Mouse (Mus musculus) MEL-GATA-1-ER (cell line): ENCODE measurements around the gene Tmem200a.

Experiments used
- DNase-seq: peaks from one replicate; pipeline ENCODE4 v3.0.0-alpha.2; 2012; ENCODE audit warnings: low read depth; ENCODE audit errors: extremely low read depth

Tmem200a gene

DNA sequence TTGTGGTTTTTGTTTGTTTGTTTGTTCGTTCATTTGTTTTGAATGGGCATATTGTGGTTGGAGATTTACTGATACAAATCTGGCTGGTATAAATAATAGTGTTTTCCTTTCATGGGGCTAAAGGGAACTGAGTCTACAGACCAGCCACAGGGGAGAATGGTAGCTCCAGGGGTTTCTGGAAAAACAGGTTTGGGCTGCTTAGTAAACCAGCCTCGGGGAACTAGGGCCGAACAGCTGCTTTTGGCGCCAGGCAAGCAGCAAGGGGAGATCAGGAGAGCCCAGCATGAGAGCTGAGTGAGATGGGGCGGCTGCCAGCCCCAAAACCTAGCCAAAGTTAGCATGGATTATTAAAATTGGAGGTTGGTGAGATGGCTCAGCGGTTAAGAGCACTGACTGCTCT is 191.6 kb downstream of the Tmem200a start:
- no peak for DNase-seq

DNA sequence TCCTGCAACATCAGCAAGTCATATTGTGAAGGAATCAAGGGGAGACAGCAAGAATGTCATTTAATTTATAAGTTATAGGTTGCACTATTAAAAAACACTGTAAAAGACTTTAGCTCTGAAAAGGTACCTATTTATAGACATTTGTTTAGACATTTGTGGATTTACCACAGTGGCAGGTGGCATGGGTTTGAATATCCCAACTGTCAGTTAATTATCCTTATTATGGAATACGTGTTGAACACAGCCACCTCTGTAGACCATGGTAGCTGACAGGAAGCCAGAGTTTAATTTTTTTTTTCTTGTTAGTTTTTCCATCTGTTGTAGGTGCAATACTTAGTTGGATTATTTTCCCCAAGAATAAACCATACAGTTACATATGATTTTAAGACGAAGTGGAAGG is 194.3 kb downstream of the Tmem200a start:
- DNase-seq = no peak

DNA sequence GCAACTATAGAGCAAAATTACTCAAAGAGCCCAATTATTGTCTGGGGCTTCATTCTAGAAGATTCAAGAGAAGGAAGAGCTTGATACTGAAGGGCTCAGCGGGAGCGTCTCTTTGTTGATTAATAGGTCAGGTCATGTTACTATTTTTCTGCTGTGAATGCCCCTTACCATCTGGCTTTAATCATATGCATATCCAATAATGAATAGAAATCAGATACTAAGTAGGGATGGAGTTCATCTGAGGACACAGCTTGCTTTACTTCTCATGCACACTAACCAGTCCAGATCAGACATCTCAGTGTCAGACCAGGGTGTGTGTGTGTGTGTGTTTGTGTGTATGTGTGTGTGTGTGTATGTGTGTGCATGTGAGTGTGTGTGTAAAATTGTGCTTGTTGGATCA is 201.1 kb downstream of the Tmem200a start:
- no peak for DNase-seq

DNA sequence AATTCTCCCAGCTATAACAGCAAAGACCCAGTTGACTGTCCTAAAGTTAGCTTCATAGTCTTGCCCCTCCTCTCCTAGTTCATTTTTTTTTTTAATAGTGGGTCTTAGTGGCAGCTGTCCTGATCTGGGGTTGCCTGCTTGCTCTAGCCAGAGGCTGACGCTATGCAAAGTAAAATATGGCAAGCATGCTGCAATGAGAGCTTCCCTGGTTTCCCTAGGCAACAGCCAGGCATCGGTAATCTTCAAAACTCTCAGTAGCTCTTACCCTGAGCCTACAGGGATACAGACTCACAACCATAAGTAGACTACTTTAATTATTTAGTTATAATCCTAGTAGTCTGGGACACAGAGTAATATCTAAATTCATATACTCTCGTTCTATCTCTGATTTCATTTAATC is 202.0 kb downstream of the Tmem200a start:
- no peak for DNase-seq

DNA sequence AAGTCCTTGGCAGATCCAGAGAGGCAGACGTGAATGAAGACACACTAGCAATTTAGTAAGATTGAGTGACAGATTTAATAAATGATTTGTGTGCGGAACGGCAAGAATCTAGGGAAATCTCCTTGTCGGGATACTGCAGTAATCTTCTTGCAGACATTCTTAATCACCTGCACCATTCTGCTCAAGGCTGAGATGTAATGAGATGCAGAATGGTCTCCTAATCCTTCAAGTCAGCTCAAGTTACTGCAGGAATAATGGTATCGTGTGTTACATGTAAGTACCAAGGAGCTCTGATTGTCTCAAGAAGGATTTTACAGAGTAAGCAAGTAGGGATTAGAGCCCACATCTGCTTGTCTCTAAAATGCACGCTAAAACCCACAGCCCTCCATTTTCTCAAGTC is 210.1 kb downstream of the Tmem200a start:
- no peak for DNase-seq
